Mouse (Mus musculus) right cerebral cortex, adult 18-20 months (tissue): ENCODE data around the gene Lpar5.
"Not testable (repeated sequence)": the region's sequence is repeated elsewhere in the genome, so short reads cannot be mapped to it uniquely, and the experiment has no call there.

Experiments
- DNase-seq: peaks from one replicate; pipeline ENCODE4 v3.0.0; 2022; ENCODE audit warnings: mixed read lengths

Lpar5 gene

GRCm38 (mm10) chr6:125067571-125067995, at the start of gene Lpar5:
Lpar5 (plus strand) TSS chr6:125067920.
- DNase-seq, result no peak

DNA sequence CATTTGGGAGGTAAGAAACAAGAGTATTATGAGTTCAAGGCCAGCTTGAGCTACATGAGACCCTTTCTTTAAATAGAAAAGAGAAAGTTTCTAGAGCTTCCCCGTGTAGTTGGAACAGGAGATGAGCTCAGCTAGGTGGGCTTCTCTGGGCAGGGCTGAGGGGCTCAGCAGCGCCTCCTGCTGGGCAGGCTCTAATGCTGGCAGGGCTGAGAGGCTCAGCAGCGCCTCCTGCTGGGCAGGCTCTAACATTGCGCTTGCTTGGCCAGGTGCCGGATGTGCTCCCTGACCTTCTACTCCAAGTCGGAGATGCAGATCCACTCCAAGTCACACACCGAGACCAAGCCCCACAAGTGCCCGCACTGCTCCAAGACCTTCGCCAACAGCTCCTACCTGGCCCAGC, 37.2 kb upstream of the Lpar5 start:
- DNase-seq, result not testable (repeated sequence)

GRCm38 (mm10) chr6:125031604-125032003, 36.1 kb upstream of the Lpar5 start:
- no peak for DNase-seq

GRCm38 (mm10) chr6:125038666-125039065, 29.1 kb upstream of the Lpar5 start:
- DNase-seq, result no peak

DNA sequence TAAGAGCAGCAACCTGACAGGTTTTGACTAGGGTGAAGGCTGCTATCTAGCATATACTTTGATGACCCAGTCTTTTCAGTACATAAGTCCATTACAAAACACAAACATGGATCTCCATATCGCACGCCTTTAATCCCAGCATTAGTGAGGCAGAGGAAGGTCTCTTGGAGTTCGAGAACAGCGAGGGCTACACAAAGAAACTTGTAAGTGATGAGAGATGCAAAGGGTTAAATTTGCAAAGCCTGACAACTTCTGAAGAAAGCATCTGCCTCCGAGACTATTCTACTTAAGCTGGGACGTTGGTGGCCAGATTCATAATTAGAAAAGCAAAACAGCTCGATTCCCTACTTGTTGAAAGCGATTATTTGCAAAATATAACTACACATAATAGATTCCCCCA, 28.6 kb upstream of the Lpar5 start:
- no peak for DNase-seq

DNA sequence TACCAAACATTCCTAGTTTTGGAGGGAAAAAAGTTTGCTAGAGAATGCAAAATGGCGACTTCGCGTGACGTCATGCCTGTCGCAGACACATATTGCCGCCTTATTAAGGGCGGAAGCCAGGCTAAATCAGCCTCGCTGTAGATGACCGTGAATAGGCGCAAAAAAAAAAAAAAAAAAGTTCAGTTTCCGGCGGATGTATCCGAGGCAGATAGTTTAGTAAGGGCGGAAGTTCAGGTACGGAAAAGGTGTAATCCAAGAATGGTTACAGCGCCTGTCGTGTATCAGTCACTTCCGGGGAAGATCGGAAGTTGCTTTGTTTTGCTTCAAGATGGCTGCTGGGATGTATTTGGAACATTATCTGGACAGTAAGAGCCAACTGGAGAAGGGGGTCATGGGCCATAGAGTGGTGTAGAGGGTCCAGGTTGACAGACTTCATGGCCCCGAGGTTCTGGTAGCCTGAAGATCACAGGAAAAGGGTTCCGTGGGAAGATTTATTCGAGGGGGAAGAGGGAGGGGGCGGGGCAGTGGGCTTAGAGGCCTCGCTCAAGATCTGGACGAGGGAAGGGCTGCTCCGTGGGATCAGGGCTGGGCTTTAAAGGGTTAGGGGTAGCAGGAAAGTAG, 28.1 kb upstream of the Lpar5 start, which contains the start of gene Ing4:
Gene Ing4 (plus strand): TSS at position 228 of the 621 bp plus-strand sequence.
- peak; percentile 92 for DNase-seq

DNA sequence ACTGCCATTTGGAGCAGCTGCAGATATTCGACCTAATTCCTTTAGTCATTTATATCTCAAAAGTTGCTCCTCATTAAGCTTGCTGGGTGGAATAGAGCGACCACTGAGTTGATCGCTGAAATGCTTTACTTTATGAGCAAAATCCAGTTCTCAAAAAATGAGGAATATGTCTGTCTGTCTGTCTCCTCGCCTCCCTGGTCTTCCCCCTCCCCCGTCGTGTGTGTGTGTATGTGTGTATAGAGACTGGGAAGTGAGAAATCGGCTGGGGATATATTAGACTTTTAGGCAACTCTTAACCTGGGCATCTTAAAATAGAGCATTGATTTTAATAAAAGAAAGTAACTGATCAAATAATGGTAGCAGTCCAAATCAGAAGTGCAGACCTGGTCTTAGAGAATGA, 27.5 kb upstream of the Lpar5 start:
- DNase-seq, result no peak

GRCm38 (mm10) chr6:125041047-125041446, 26.7 kb upstream of the Lpar5 start:
- DNase-seq, result no peak

- no peak for DNase-seq
Measured at GRCm38 (mm10) chr6:125042081-125042480, 25.6 kb upstream of the Lpar5 start.

DNA sequence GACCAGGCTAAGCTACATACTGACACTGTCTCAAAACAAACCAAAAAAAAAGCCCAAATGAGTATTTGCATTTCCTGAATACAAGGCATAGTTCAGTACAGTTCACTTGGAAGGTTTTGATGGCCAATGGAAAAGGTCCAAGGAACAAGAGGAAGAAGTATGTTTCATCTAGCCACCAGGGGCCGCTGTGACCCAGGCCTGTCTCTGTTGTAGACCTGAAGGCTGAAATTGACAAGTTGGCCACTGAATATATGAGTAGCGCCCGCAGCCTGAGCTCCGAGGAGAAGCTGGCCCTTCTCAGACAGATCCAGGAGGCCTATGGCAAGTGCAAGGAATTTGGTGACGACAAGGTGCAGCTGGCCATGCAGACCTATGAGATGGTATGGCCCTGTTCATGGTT, 21.0 kb upstream of the Lpar5 start:
- peak; percentile 77 for DNase-seq

DNA sequence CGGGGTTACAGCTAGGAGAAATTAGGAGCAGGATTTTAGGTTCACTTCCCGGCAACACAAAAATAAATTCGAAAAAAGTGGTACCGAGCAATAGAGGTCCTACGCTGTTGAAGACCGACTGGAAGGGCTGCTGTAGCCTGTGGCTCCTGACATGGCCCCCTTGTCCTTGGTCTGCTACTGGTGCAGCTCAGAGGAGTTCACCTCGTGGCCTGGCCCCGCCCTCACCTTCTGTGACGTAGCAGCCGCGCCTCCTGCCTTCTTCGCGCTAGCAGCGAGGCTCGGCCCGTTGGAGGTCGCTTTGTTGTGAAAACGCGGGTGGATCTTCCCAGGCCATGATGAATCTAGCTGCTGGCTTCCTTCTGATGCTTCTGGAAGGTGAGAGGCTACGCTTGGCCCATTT, 18.0 kb upstream of the Lpar5 start, which contains the start of gene Acrbp:
Gene Acrbp (plus strand): TSS at position 12 of the 400 bp plus-strand sequence.
- DNase-seq, result no peak

DNA sequence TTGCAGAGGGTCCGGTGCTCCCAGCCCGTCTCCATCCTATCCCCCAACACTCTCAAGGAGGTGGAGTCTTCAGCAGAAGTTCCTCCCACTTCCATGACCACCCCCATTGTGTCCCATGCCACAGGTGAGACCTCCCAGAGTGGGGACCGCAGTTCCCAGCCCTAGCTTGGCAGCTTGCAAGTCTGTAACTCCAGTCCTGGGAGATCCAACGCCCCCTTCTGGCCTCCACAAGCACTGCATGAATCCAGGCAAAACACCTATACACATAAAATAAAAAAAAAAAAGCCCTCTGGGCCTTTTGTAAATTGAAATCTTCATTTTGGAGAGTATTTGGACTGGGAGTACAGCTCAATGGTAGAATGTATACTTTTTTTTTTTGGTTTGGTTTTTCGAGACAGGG, 16.5 kb upstream of the Lpar5 start:
- no peak for DNase-seq

DNA sequence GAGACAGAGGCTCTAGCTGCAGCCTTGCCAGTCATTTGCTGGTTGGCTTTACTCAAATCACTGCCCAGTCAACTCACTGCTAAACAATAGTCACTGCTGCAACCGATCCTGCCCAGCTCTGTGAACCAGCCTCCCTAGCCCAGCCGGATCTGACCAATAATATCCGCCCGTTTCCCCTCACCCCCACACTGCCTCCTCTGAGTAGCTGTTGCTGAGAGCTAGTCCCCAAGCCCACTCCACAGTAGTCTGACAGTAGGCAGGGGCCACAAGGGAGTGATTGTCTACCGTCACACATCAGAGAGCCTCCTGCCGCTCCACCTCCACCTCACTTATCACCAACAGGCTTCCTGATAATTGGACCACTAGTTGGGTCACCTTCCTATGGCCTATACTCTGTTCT, 6.2 kb upstream of the Lpar5 start:
- no peak for DNase-seq

- DNase-seq, result no peak
Measured at GRCm38 (mm10) chr6:125062511-125062910, 5.2 kb upstream of the Lpar5 start.

DNA sequence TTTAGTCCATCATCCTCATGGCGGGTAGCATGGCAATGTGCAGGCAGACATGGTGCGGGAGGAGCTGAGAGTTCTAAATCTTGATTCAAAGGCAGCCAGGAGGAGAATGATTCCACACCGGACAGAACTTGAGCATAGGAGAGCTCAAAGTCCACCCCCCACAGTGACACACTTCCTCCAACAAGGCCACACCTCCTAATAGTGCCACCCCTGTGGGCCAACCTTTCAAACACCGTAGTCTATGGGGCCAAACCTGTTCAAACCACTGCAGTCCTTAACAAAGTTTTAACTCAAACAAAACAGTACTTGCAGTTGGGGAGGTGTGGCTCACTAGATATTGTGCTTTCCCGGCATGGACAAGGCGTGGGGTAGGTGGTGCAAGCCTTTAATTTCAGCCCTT, 3.8 kb upstream of the Lpar5 start:
- DNase-seq, result no peak

DNA sequence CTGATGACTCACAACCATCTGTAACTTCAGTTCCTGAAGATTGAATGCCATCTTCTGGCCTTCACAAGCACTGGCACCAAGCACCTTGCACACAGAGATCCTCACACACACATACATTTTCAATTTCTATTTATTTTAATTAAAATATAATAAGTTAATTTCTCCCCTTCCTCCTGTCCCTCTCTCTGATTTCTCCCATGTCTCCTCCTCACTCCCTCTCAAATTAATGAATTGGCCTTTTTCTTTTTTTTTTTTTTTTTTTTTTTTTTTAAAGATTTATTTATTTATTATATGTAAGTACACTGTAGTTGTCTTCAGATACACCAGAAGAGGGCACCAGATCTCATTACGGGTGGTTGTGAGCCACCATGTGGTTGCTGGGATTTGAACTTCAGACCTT, 2.5 kb upstream of the Lpar5 start:
- DNase-seq, result not testable (repeated sequence)

- no peak for DNase-seq
Measured at GRCm38 (mm10) chr6:125071170-125071895, 3.6 kb downstream of the Lpar5 start.

DNA sequence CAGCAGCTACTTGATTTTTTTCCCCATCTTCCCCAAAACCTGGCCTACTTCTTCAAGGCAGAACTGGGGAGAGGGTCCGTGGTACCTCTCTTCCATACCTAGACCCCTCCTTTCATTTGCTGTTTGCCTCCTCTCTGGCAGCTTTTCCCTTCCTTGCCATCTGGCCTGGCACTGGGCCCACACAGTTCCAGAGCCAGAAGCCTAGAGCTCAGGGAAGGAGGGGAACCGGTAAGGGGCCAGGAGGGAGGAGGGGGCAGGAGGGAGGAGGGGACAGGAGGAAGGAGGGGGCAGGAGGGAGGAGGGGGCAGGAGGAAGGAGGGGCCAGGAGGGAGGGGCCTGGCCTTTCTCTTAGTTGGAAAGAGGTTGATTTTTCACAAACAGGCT, 4.2 kb downstream of the Lpar5 start:
- peak; percentile 53 for DNase-seq

DNA sequence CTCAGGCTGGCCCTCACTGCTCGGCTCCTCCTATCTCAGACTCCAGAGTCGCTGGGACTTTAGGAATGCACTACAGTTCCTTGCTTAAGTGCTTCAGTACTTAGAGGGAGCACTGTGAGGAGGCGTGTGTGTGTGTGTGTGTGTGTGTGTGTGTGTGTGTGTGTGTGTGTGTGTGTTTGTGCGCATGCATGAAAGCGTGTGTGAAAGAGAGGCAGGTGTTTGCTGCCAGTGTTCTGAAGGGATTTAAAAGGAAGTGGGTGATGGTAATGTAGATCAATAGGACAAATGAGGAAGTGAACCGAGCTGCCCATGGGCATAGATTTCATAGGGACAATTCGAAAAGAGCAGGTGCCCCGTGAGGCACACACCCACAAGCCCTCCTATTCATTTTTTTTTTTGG, 6.1 kb downstream of the Lpar5 start:
- no peak for DNase-seq

DNA sequence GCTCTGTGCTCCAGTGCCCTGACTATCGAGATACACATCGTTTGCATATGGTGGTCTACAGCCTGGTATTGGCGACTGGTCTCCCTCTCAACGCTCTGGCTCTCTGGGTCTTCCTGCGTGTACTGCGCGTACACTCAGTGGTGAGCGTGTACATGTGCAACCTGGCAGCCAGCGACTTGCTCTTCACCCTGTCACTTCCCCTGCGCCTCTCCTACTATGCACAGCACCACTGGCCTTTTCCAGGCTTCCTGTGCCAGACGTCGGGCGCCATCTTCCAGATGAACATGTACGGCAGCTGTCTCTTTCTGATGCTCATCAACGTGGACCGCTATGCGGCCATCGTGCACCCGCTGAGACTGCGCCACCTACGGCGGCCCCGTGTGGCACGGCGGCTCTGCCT, 13.7 kb downstream of the Lpar5 start:
- DNase-seq, result no peak

GRCm38 (mm10) chr6:125081797-125082560, 14.3 kb downstream of the Lpar5 start:
- DNase-seq, result peak; percentile 83

DNA sequence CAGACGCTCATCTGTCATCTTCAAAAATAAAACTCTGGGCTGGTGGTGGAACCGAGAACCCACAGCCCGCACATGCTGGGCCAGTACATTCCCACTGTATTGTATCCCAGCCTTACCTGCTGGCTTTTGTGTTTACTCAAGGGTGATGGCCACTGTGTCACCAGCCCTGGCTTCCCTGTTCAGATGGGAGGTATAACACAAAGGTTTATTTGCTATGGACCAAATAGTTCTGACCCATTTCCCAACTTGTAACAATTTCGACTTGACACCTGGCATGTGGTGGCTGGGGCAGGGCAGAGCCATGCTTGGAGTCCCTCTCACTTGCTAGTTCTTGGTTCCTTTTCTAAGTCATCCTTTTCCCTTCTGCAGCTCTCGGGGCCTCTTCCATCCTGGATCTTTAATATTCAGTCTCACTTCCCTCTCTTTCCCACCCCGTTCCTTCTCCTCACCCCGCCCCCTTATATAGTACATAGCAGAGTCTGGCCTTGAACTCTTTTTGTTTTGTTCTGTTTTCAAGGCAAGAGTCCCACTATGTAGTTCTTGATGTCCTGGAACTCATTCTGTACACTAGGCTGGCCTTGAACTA, 15.2 kb downstream of the Lpar5 start:
- DNase-seq, result no peak

DNA sequence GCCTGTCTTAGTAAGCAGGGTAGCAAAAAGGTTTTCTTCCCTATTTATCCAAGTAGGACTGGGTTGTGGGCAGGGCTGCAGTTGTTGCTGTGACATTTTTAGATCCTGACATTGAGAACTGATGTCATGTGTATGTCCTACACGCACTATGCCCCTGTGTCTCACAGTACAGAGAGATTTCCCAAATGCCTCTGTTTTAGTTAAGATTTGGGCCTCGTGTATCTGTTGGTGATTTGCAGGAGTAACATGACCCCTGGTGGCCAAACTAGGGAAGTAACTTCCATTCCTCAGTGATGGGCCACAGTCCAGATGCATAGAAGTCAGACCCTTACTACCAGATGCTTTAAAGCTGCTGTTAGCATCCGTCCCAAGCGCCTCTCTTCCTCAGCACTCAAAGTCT, 16.7 kb downstream of the Lpar5 start:
- DNase-seq, result peak; percentile 70
